In genomic region chr5:3460907-3461306, GRCm38 (mm10) we compare ENCODE assay signal across 19 mouse cellular contexts.
DNase-seq lines count a peak whose midpoint lies in the region; ATAC-seq lines count a peak whose summit lies in the region.
"Had no signal": no experiment of that assay in that cellular context is flagged by ENCODE, and none has a peak within 500 bp of the region (broad histone marks: within the 10 kb centered on the region; RNA-seq: fewer than 3 reads in every experiment).

No protein-coding gene starts in this region.

- H3K4me1 ChIP-seq in megakaryocyte, embryonic 14.5 days = peaks cover 66% of the 10 kb centered on the region
- H3K4me1 ChIP-seq in kidney, embryonic 16.5 days (ENCODE audit: insufficient read depth, low read length) = peaks cover 15% of the 10 kb centered on the region

- H3K9ac ChIP-seq in kidney, embryonic 16.5 days (replicated peaks; ENCODE audit: low read length) = no peak overlapping the region
- H3K9ac ChIP-seq: heart, embryonic 13.5 days; limb, embryonic 12.5 days had no signal

- H3K9me3 ChIP-seq in megakaryocyte, embryonic 14.5 days = no peaks in the 10 kb centered on the region
- H3K9me3 ChIP-seq in kidney, embryonic 16.5 days (ENCODE audit: low read length) = no peaks in the 10 kb centered on the region
- H3K9me3 ChIP-seq: forebrain, embryonic 10.5 days; heart, embryonic 13.5 days; limb, embryonic 12.5 days had no signal

- 62% methylated on average over 9 of the region's 9 CpGs for WGBS in kidney, embryonic 16.5 days

- DNase-seq in adrenal gland, adult 2 months = peak; percentile 17
- DNase-seq in adrenal gland, postnatal 14 days = no peak
- peak; percentile 48 for DNase-seq in CD4-positive helper T cell, adult 2 months (ENCODE audit: low read depth, low spot score)
- peak; percentile 49 for DNase-seq in c-Kit-positive CD71-positive TER-119-negative erythroid progenitor cells, embryonic 14.5 days (ENCODE audit: low read depth)
- no peak for DNase-seq in urinary bladder, postnatal 14 days (ENCODE audit: low spot score)
- DNase-seq in ovary, postnatal 14 days (ENCODE audit: low spot score) = no peak
- DNase-seq: adrenal gland, postnatal 10 days; cerebellum, adult 8-10 months; gastrocnemius, adult 2 months; kidney, postnatal 10 days; layer of hippocampus, postnatal 36 days; lung, postnatal 10 days had no signal

- no peak for ATAC-seq in kidney, embryonic 16.5 days (ENCODE audit: low FRiP score, low TSS enrichment)
- ATAC-seq: hindbrain, embryonic 16.5 days; Patski had no signal

- no peaks in the 10 kb centered on the region for H3K27me3 ChIP-seq in megakaryocyte, embryonic 14.5 days (replicated peaks)
- no peaks in the 10 kb centered on the region for H3K27me3 ChIP-seq in kidney, embryonic 16.5 days (ENCODE audit: insufficient read depth, low read length)
- H3K27me3 ChIP-seq: heart, embryonic 13.5 days; limb, embryonic 12.5 days; Patski had no signal

- H3K4me2 ChIP-seq in kidney, embryonic 16.5 days (replicated peaks; ENCODE audit: low read depth, low read length) = no peak overlapping the region
- H3K4me2 ChIP-seq: heart, embryonic 13.5 days; limb, embryonic 12.5 days had no signal

- peak overlapping the region; percentile 75 for H3K4me3 ChIP-seq in megakaryocyte, embryonic 14.5 days (replicated peaks)
- H3K4me3 ChIP-seq in kidney, embryonic 16.5 days (ENCODE audit: low read length) = no peak overlapping the region
- H3K4me3 ChIP-seq: forebrain, embryonic 10.5 days; gastrocnemius, adult 2 months; heart, embryonic 13.5 days; limb, embryonic 12.5 days had no signal

- no peak overlapping the region for H3K27ac ChIP-seq in kidney, embryonic 16.5 days (ENCODE audit: low read length)
- H3K27ac ChIP-seq: forebrain, embryonic 10.5 days; gastrocnemius, adult 2 months; heart, embryonic 13.5 days; limb, embryonic 12.5 days had no signal

- H3K36me3 ChIP-seq in megakaryocyte, embryonic 14.5 days (replicated peaks; ENCODE audit: low read length) = peaks cover 37% of the 10 kb centered on the region
- H3K36me3 ChIP-seq in kidney, embryonic 16.5 days (ENCODE audit: insufficient read depth, low read length) = no peaks in the 10 kb centered on the region
- H3K36me3 ChIP-seq: forebrain, embryonic 10.5 days; heart, embryonic 13.5 days; limb, embryonic 12.5 days had no signal

Comparison
In these comparisons a context has a peak if more than half of its experiments do, and no peak if none do; other contexts are left out.
1. DNase-seq: peak in adrenal gland, adult 2 months (single experiment), CD4-positive helper T cell, adult 2 months (single experiment) and c-Kit-positive CD71-positive TER-119-negative erythroid progenitor cells, embryonic 14.5 days (single experiment); none in adrenal gland, postnatal 14 days (single experiment), urinary bladder, postnatal 14 days (single experiment) and ovary, postnatal 14 days (single experiment).